Mouse (Mus musculus): Measurements from ENCODE around the gene Icam2.

DNA sequence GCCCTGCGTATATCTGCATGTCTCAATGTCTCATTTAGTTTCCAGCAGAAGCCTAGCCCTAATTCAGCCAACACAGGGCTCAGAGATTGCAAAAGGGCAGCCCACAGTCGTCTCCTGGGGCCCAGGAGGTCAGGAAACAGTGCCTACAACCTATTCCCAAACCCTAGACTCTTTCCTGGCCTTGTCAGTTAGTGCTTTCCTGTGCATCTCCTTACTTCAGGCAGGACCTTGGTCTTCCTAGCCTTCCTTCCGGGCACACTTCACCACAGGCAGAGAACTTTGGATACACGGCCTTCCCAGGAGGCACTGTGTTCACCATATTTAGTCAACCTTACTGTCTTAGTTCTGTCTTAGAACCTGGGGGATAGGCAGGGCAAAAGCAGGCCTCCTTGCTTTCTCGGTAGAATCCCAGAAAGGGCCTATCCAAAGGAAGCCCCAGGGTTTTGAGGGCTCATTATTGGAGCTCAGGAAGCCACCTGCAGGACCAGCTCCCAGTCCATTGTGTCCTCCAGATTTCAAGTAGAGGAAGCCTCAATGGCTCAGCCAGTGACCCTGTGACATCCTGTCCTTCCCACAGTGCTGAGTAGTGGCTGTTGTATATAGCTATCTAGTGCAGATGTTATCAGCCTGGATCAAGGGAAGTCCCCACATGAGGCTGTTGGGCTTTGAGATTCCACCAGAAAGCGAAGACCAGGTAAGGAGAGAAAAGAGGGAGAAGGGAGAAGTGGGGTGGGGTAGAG is 4.7 kb downstream of the Icam2 start:
- TF ChIP-seq CTCF (IDR thresholded peaks at IDR 0.05; ENCODE audit: low read depth) (no peak), EP300 (IDR thresholded peaks at IDR 0.05; ENCODE audit: low read depth) (no peak)
